Comparison of ENCODE assay signal across 9 mouse cellular contexts in genomic region chr11:96311520-96312417, GRCm38 (mm10). TPM values are rescaled to one million over a fixed set of nuclear protein-coding genes. Genes with fewer than 3 reads are reported as not detected.
DNase-seq lines count a peak whose midpoint lies in the region; ATAC-seq and TF ChIP-seq lines count a peak whose summit lies in the region.
"Had no signal": no experiment of that assay in that cellular context is flagged by ENCODE, and none has a peak within 500 bp of the region (broad histone marks: within the 10 kb centered on the region; RNA-seq: fewer than 3 reads in every experiment).

No protein-coding gene starts in this region.

- no peaks in the 10 kb centered on the region for H3K9me3 ChIP-seq in intestine, postnatal 0 days (ENCODE audit: control insufficient read depth)
- no peaks in the 10 kb centered on the region for H3K9me3 ChIP-seq in neural tube, embryonic 15.5 days (replicated peaks)

- WGBS in intestine, postnatal 0 days, result 2% methylated on average over 31 of the region's 31 CpGs
- WGBS in lung, adult 2 months, result 8% methylated on average over 30 of the region's 31 CpGs
- 2% methylated on average over 30 of the region's 31 CpGs for WGBS in neural tube, embryonic 15.5 days

- H3K9ac ChIP-seq in intestine, postnatal 0 days (ENCODE audit: low read depth, low read length), result peak overlapping the region; percentile 32; the same call in 1 of the 2 replicates
- H3K9ac ChIP-seq in neural tube, embryonic 15.5 days (replicated peaks), result peak overlapping the region; percentile 83

- H3K27ac ChIP-seq in intestine, postnatal 0 days (ENCODE audit: low read depth, low read length), result peak overlapping the region; percentile 55
- H3K27ac ChIP-seq in neural tube, embryonic 15.5 days (replicated peaks), result peak overlapping the region; percentile 99

- peak; percentile 34 to 49 for DNase-seq in cerebellum, postnatal 14 days
- no peak for DNase-seq in cerebellum, adult 11-12 months
- DNase-seq in adrenal gland, postnatal 25 days, result peak; percentile 69
- peak; percentile 63 for DNase-seq in lung, adult 2 months
- no peak for DNase-seq in right cerebral cortex, postnatal 25 days

- peak overlapping the region; percentile 63 for H3K4me2 ChIP-seq in intestine, postnatal 0 days (replicated peaks; ENCODE audit: low read depth)
- H3K4me2 ChIP-seq in neural tube, embryonic 15.5 days, result peak overlapping the region; percentile 87

- peak; percentile 82 for TF ChIP-seq CTCF in intestine, postnatal 0 days (IDR thresholded peaks at IDR 0.05; ENCODE audit: low read depth)
- TF ChIP-seq CTCF in lung, adult 2 months (IDR thresholded peaks at IDR 0.05; ENCODE audit: insufficient read depth, low read length), result peak; percentile 65

- H3K4me1 ChIP-seq in intestine, postnatal 0 days (replicated peaks; ENCODE audit: control insufficient read depth, insufficient read depth, low read length), result no peaks in the 10 kb centered on the region
- H3K4me1 ChIP-seq in lung, adult 2 months (ENCODE audit: control insufficient read depth, insufficient read depth, low read length), result peaks cover 18% of the 10 kb centered on the region
- H3K4me1 ChIP-seq in neural tube, embryonic 15.5 days, result peaks cover 100% of the 10 kb centered on the region

- peak; percentile 34; the same call in 1 of the 2 replicates for TF ChIP-seq POLR2A in lung, adult 2 months (IDR thresholded peaks at IDR 0.05; ENCODE audit: borderline replicate concordance, extremely low read depth, low read depth, low read length)

- no peaks in the 10 kb centered on the region for H3K36me3 ChIP-seq in intestine, postnatal 0 days (ENCODE audit: control insufficient read depth, insufficient read depth)
- no peaks in the 10 kb centered on the region for H3K36me3 ChIP-seq in neural tube, embryonic 15.5 days

- peak overlapping the region; percentile 25 for H3K4me3 ChIP-seq in intestine, postnatal 0 days (ENCODE audit: low read depth, low read length)
- H3K4me3 ChIP-seq in lung, adult 2 months (replicated peaks; ENCODE audit: extremely low read depth, low read depth, low read length), result peak overlapping the region; percentile 26
- peak overlapping the region; percentile 60 for H3K4me3 ChIP-seq in neural tube, embryonic 15.5 days (replicated peaks)

- ATAC-seq in granulocyte monocyte progenitor cell, adult 5-6 weeks (replicated peaks; ENCODE audit: poor library complexity, severe bottlenecking), result peak; percentile 87
- ATAC-seq in intestine, postnatal 0 days, result peak; percentile 64
- ATAC-seq in neural tube, embryonic 15.5 days (ENCODE audit: low FRiP score), result peak; percentile 74; the same call in 1 of the 2 replicates

- H3K27me3 ChIP-seq in intestine, postnatal 0 days (replicated peaks; ENCODE audit: control insufficient read depth, insufficient read depth, low read length), result peaks cover 62% of the 10 kb centered on the region
- H3K27me3 ChIP-seq in neural tube, embryonic 15.5 days (replicated peaks), result no peaks in the 10 kb centered on the region

RNA-seq across cellular contexts. Expression of gene Hoxb4, which starts 6.3 kb away (rescaled TPM):
- 27.6 and 31.5 TPM in 2 replicates for total RNA-seq in adrenal gland, postnatal 25 days (2021)
- total RNA-seq in granulocyte monocyte progenitor cell, adult 5-6 weeks (2014; fragmentation: Nextera tagmentation), result 2.6 and 3.8 TPM in 2 replicates
- total RNA-seq in granulocyte monocyte progenitor cell, adult 5-6 weeks (2017), result 1.9 and 2.3 TPM in 2 replicates
- polyA plus RNA-seq in intestine, postnatal 0 days (2015; fragmentation: Nextera tagmentation; extraction: Ambion mirVana), result 1.1 and 1.5 TPM in 2 replicates
- polyA plus RNA-seq in lung, adult 2 months (2012; rRNA removed), result 9.9 and 12.5 TPM in 2 replicates
- polyA plus RNA-seq in neural tube, embryonic 15.5 days (2015; fragmentation: Nextera tagmentation; extraction: Ambion mirVana), result 3.7 and 5.0 TPM in 2 replicates
- total RNA-seq: MEL had no signal

RNA-seq across cellular contexts. Expression of gene Hoxb5, which starts 8.6 kb away (rescaled TPM):
- total RNA-seq in adrenal gland, postnatal 25 days (2021), result 36.5 and 36.8 TPM in 2 replicates
- not detected in 2 replicates for total RNA-seq in granulocyte monocyte progenitor cell, adult 5-6 weeks (2014; fragmentation: Nextera tagmentation)
- total RNA-seq in granulocyte monocyte progenitor cell, adult 5-6 weeks (2017), result 0.05 TPM in 1 of 2 replicates, not detected in the other
- 14.7 and 15.8 TPM in 2 replicates for polyA plus RNA-seq in intestine, postnatal 0 days (2015; fragmentation: Nextera tagmentation; extraction: Ambion mirVana)
- polyA plus RNA-seq in lung, adult 2 months (2012; rRNA removed), result 12.1 and 15.6 TPM in 2 replicates
- 39.5 and 106 TPM in 2 replicates for polyA plus RNA-seq in neural tube, embryonic 15.5 days (2015; fragmentation: Nextera tagmentation; extraction: Ambion mirVana)
- total RNA-seq: MEL had no signal

RNA-seq across cellular contexts. Expression of gene Hoxb3, which starts 11.4 kb away (rescaled TPM):
- 33.0 and 40.1 TPM in 2 replicates for total RNA-seq in adrenal gland, postnatal 25 days (2021)
- 1.5 and 7.8 TPM in 2 replicates for total RNA-seq in granulocyte monocyte progenitor cell, adult 5-6 weeks (2014; fragmentation: Nextera tagmentation)
- 0.05 and 0.56 TPM in 2 replicates for total RNA-seq in granulocyte monocyte progenitor cell, adult 5-6 weeks (2017)
- polyA plus RNA-seq in intestine, postnatal 0 days (2015; fragmentation: Nextera tagmentation; extraction: Ambion mirVana), result 1.1 and 1.3 TPM in 2 replicates
- polyA plus RNA-seq in lung, adult 2 months (2012; rRNA removed), result 11.0 and 13.2 TPM in 2 replicates
- 8.0 and 12.6 TPM in 2 replicates for polyA plus RNA-seq in neural tube, embryonic 15.5 days (2015; fragmentation: Nextera tagmentation; extraction: Ambion mirVana)
- total RNA-seq: MEL had no signal

RNA-seq across cellular contexts. Expression of gene Hoxb6, which starts 19.5 kb away (rescaled TPM):
- 74.4 and 78.8 TPM in 2 replicates for total RNA-seq in adrenal gland, postnatal 25 days (2021)
- total RNA-seq in granulocyte monocyte progenitor cell, adult 5-6 weeks (2014; fragmentation: Nextera tagmentation), result not detected in 2 replicates
- total RNA-seq in granulocyte monocyte progenitor cell, adult 5-6 weeks (2017), result not detected in 2 replicates
- polyA plus RNA-seq in intestine, postnatal 0 days (2015; fragmentation: Nextera tagmentation; extraction: Ambion mirVana), result 5.7 and 6.4 TPM in 2 replicates
- 8.1 and 8.2 TPM in 2 replicates for polyA plus RNA-seq in lung, adult 2 months (2012; rRNA removed)
- polyA plus RNA-seq in neural tube, embryonic 15.5 days (2015; fragmentation: Nextera tagmentation; extraction: Ambion mirVana), result 109 and 135 TPM in 2 replicates
- total RNA-seq: MEL had no signal

RNA-seq across cellular contexts. Expression of gene Hoxb7, which starts 25.3 kb away (rescaled TPM):
- 54.7 and 58.6 TPM in 2 replicates for total RNA-seq in adrenal gland, postnatal 25 days (2021)
- total RNA-seq in granulocyte monocyte progenitor cell, adult 5-6 weeks (2014; fragmentation: Nextera tagmentation), result not detected in 2 replicates
- not detected in 2 replicates for total RNA-seq in granulocyte monocyte progenitor cell, adult 5-6 weeks (2017)
- 7.6 and 8.5 TPM in 2 replicates for polyA plus RNA-seq in intestine, postnatal 0 days (2015; fragmentation: Nextera tagmentation; extraction: Ambion mirVana)
- polyA plus RNA-seq in lung, adult 2 months (2012; rRNA removed), result 0.52 and 1.1 TPM in 2 replicates
- polyA plus RNA-seq in neural tube, embryonic 15.5 days (2015; fragmentation: Nextera tagmentation; extraction: Ambion mirVana), result 101 and 115 TPM in 2 replicates
- total RNA-seq: MEL had no signal

Comparison
In these comparisons a context has a peak if more than half of its experiments do, and no peak if none do; other contexts are left out.
1. DNase-seq: peak in cerebellum, postnatal 14 days (2 of 2), adrenal gland, postnatal 25 days (single experiment) and lung, adult 2 months (single experiment); none in cerebellum, adult 11-12 months (single experiment) and right cerebral cortex, postnatal 25 days (single experiment).
2. Peak in every context shown above with its lines, with median percentiles within 50 percentile points of each other: ATAC-seq and H3K4me3 ChIP-seq.